Mouse (Mus musculus): Measurements from ENCODE around the gene Sirt7.
A peak's percentile ranks its signal among the peaks of the same experiment; 100 is the strongest.

The Sirt7 gene

GRCm38 (mm10) chr11:120634810-120635209 is 9.8 kb upstream of the Sirt7 start:
- DNase-seq: no peak

GRCm38 (mm10) chr11:120633520-120634343 is 8.7 kb upstream of the Sirt7 start, which contains the start of gene Mafg:
Mafg (minus strand) TSS chr11:120633600.
- peak; percentile 82 to 90 for DNase-seq

DNA sequence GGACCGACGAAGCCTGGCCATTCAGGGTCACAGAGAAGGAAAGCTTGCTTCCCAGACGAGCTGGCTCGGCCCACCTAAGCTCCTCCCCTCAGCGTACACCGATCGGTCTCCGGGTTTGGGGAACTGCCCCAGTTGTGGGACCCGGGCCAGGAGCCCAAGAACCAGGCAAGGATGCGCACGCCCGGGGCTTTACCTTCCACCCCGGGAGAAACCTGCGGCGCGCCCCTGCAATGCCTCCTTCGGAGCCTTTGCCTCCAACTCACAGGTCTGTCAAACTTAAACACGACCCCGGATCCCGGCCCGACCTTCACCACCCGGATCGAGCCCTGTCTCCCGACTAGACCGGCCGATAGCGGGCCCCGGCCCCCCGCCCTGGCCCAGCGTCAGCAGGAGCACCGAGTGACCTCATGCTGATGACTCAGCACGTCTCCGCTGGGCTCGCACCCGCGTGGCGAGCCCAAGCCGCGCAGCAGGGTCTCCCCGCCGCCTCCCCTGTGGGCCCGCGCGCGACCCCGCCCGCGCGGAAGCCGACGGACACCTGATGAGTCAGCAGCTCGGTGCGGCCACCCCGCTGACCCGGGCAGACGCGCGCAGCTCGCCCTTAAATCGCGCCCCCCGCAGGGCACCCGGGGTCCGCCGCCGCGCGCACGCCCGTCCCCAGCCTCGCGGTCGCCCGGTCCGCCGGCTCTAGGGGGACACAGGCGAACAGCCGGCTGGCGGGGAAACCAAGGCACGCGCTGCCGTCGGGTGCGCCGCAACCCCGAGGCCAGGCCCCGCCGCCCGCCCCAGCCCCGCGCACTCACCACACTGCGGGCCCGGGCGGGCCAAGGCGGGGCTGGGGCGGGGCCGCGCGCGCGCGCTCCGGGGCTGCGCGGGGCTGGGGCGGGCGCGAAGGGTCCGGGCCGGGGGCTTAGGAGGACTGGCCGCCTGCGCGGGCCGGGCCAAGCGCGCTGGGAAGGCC is 7.8 kb upstream of the Sirt7 start:
- DNase-seq: peak; percentile 40 to 65

GRCm38 (mm10) chr11:120631726-120632448 is 6.8 kb upstream of the Sirt7 start:
- DNase-seq: no peak

- DNase-seq: peak; percentile 33 to 45
Measured at GRCm38 (mm10) chr11:120630881-120631725, 6.1 kb upstream of the Sirt7 start.

DNA sequence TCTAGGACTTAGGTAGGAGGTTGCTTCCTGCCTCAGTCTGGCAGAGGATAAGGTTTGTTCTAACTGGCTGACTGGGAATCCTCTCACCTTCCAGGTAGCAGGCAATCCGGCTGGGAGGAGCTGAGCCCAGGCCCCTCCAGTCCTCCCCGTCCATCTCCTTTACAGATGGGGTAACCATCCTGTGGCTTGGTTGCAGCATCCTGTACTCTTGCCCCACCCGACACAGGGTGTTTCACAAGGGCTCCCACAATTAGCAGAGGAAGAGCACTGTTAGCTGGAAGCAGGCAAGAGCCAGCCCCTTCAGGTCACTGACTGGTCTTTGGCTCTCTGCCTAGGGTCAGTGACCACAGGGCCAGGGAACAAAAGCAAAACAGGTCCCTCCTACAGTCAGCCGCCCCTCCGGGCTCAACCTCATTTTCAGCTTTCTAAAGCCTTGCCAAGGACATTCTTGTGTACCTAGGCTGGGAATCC is 5.4 kb upstream of the Sirt7 start:
- DNase-seq: no peak

DNA sequence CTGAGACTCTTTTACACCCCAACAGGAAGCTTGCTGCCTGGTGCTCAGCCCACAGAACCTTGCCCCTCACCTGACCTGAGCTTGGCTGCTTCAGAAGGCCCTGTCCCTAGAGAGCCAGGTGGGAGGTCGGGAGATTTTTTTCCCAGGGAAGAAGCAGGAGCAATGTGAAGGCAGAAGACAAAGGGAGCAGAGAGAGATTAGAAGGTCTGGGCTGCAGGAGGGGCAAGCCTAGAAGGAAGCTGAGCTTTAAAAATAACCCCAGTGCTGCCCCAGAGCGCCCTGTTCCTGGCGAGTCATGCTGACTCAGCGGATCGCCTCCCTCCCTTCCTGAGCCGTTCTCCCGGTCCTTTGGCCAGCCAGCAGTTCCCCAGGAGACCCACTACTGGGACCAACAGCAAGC is 4.9 kb upstream of the Sirt7 start:
- DNase-seq: peak in 1 of 2 experiments; percentile 47

GRCm38 (mm10) chr11:120629341-120629730 is 4.3 kb upstream of the Sirt7 start:
- peak; percentile 74 to 84 for DNase-seq

DNA sequence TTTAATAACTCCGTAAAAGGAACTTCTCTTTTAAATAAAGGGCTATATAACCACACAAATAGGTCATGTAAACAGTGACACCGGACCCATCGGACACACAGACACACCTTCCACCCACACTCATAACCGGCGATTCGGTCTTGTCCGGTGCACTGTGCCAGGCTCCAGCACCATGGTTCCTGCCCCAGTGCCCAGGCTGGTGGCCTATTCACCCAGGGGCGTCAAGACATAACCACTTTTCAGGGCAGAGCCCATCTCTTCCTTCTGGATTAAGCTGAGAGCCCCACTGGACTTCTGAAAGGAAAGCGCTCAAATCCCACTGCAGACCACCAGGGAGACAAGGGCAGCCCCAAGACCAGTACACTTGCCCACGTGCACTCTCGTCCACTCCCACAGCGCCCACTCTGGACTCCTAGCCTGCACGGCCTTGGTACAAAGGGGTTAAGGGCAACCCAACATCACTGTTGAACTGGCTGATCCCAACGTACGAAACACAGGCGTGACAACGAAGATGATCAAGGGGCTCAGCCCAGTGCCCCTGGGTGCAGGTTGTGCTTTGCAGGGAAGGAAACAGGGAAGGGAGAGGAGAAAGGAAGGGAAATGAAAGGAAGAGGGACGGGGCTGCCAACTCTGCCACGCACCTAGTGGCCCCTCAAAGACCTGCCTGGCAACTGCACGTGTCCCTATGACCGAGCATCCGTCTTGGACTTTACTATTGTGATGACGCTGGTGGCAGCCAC is 3.7 kb upstream of the Sirt7 start:
- peak in 1 of 2 experiments; percentile 35 for DNase-seq

DNA sequence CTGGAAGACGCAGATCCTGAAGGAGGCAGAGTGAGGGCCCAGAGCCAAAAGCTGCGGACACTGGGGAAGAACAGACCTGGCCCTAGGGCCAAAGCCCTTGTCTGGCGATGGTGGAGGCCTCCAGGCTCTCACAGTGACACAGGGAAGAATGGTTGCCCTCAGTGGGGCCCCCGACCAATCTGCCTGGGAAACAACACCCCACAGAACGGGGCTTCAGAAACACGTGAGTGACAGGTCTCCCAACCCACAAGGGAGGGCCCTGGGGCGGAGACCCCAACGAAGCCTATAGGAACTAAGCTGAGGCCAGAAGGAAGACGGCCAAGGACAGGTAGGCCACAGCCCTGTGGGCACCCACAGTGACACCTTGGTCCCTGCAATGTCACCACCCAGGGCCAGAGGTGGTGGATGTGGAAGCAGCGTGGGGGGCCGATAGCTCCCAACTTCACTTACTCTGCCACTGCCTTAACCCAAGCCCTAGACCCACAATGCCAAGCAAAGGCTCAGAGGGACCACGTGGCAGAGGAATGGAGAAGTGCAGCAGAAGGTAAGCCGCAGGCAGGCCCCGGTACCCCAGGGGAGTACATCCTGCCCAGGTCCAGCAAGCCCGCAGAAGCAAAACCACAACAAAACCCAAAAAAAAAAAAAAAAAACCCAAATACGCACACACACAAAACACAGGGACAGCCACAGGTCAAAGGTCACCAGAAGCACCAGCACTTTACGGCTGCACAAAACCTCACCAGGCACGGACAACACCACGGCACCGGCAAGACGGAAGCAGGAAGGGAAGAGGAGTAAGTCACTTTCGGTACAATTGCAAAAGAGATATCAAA is 2.6 kb upstream of the Sirt7 start:
- DNase-seq: peak; percentile 66 to 78

GRCm38 (mm10) chr11:120626785-120627467 is 1.9 kb upstream of the Sirt7 start:
- DNase-seq: peak in 1 of 2 experiments; percentile 24

- DNase-seq: peak; percentile 83 to 90
Measured at GRCm38 (mm10) chr11:120624680-120625111, 344 bp downstream of the Sirt7 start.

- peak; percentile 79 to 81 for DNase-seq
Measured at GRCm38 (mm10) chr11:120623961-120624679, 920 bp downstream of the Sirt7 start.

- peak in 1 of 2 experiments; percentile 2 for DNase-seq
Measured at GRCm38 (mm10) chr11:120622805-120623204, 2.2 kb downstream of the Sirt7 start.

- no peak for DNase-seq
Measured at GRCm38 (mm10) chr11:120620195-120620594, 4.8 kb downstream of the Sirt7 start.

DNA sequence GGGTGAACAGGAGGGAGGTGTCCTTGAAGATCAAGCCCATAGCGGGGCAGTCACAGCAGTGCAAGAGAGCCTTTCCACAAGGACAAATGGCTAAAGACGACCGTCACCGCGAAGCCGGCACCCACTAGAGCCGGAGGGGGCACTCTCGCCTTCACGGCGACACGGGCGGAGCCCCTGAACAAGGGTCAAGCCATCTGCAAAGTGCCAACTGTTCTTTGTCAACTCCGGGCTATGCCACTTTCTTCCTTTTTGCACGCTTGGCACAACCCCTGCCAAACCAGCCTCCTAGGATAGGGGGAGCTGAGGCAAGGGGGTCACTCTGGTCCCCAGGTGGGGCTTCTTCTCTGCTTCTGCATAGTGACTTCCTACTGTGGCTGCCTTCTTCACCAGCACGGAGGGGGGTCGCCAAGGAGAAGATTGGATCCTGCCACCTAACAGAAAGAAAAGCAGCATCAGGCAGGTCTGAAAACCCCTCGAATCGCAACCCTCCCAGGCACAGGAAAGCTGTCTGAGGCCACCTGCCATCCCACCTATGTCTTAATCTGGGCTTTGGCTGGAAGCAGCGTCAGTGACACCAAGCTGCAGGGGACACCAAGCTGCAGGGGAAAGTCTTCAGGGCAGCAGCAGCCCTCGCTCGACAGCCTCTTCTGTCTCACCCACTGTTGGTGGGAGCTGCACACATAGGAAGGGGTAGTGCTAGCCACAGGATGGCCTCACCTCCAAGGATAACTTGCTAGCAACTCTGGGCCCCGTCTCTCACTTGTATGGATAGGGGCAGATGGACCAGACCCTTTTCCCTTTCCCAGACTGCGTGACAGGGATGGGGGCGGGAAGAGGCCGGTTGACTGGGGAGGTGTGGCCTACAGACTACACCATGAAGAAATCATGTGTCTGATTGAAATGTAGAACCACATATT is 6.2 kb downstream of the Sirt7 start:
- DNase-seq: peak in 1 of 2 experiments; percentile 13

DNA sequence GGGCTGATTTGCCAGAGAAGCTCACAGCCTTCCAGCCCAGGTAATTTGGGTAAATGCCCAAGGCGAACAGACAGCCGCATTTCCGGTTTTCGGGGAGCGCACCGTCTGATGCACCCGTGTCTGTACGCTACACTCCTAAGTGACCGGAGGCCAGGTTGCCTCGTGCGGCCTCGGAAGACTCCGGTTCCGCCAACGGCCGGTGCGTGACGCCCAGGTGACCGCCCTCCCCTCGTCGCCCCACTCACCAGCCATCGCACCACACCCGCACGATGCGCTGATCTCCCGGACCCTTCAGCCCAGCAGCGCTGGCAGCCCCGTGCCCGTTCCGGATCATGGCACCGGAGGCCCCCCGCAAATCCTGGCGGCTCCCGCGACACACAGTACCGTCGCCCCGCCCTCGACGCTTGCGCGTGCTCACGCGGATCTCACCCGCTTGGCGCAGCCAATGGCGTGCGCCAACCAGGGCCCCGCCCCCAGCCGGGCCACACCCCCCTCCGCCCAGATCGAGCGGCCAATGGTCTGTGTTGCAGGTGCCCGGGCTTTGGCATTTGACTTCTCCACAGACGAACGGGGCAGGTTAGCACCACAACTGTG is 7.4 kb downstream of the Sirt7 start, which contains the start of gene Pcyt2:
TSS of gene Pcyt2 (minus strand) at position 418 of the 594 bp plus-strand sequence.
- peak; percentile 92 to 95 for DNase-seq

All from thymus, postnatal 36 days (tissue).